Mouse (Mus musculus) ES-E14 (cell line): ENCODE measurements at regions not wholly inside any gene's neighbourhood (a gene's known extent, or its start where the extent isn't known, plus 50 kb on each side); places are given as distances from the start of the nearest gene placed in this dataset.

Source experiments
- CHD2 ChIP-seq: IDR thresholded peaks from 2 replicates; pipeline ENCODE4 v1.6.1; 2014; ENCODE audit warnings: mild to moderate bottlenecking, low read depth, low read length, inconsistent platforms
- HCFC1 ChIP-seq: IDR thresholded peaks from 2 replicates; pipeline ENCODE4 v1.6.1; 2012; ENCODE audit warnings: low read length, inconsistent platforms, borderline replicate concordance; ENCODE audit not compliant: insufficient read depth
- ZNF384 ChIP-seq: IDR thresholded peaks from 2 replicates; pipeline ENCODE4 v1.6.1; 2012; ENCODE audit warnings: low read depth, low read length, inconsistent platforms

DNA sequence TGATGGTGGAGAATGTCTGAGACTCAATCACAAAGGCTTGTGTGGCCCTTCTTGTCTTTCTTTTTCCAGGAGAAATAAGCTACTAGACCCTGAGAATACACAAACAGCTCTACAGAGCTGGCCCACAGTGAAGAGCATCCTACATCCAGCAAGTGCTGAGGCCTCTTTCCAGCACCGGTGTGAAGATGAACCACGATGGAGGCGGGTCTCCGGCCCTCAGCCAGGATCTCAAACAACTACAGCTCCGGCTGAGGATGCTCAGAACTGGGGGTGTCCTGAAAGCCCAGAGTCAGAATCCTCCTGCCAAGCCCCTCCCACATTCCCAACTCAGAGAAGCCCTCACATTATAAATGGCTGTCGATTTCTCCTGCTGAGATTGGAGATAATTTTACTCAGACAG is 407.9 kb downstream of the Lrig3 start:
- TF ChIP-seq HCFC1 (no peak), CHD2 (no peak), ZNF384 (no peak)
